In genomic region chr2:160510635-160511421, GRCm38 (mm10) we compare ENCODE assay signal across 12 mouse cellular contexts.
DNase-seq lines count a peak whose midpoint lies in the region; ATAC-seq and TF ChIP-seq lines count a peak whose summit lies in the region.
"Had no signal": no experiment of that assay in that cellular context is flagged by ENCODE, and none has a peak within 500 bp of the region (broad histone marks: within the 10 kb centered on the region; RNA-seq: fewer than 3 reads in every experiment).

No protein-coding gene starts in this region.

- ATAC-seq in intestine, embryonic 15.5 days, result peak; percentile 41; the same call in 1 of the 2 replicates
- no peak for ATAC-seq in intestine, postnatal 0 days
- peak; percentile 72; the same call in 1 of the 2 replicates for ATAC-seq in heart, embryonic 15.5 days (replicated peaks; ENCODE audit: insufficient number of reproducible peaks, insufficient read depth, low FRiP score, low read depth)
- no peak for ATAC-seq in midbrain, embryonic 16.5 days
- ATAC-seq in liver, embryonic 11.5 days (replicated peaks; ENCODE audit: low FRiP score), result no peak

- H3K27me3 ChIP-seq in intestine, embryonic 15.5 days (replicated peaks), result 0 out of 2 replicates have a peak, but pooled peaks cover 3% of the 10 kb centered on the region
- no peaks in the 10 kb centered on the region for H3K27me3 ChIP-seq in intestine, postnatal 0 days (replicated peaks; ENCODE audit: control insufficient read depth, insufficient read depth, low read length)
- peaks cover 11% of the 10 kb centered on the region; the same call in 1 of the 2 replicates for H3K27me3 ChIP-seq in heart, embryonic 15.5 days
- H3K27me3 ChIP-seq in midbrain, embryonic 16.5 days (ENCODE audit: control insufficient read depth, insufficient read depth, low read depth, low read length), result no peaks in the 10 kb centered on the region
- H3K27me3 ChIP-seq in liver, embryonic 11.5 days (replicated peaks; ENCODE audit: control insufficient read depth, insufficient read depth, low read length), result no peaks in the 10 kb centered on the region

- no peak for TF ChIP-seq CTCF in intestine, postnatal 0 days (IDR thresholded peaks at IDR 0.05; ENCODE audit: low read depth)
- no peak for TF ChIP-seq CTCF in brain, embryonic 14.5 days (IDR thresholded peaks at IDR 0.05; ENCODE audit: borderline replicate concordance, extremely low read depth, insufficient read depth, insufficient read length)

- no peaks in the 10 kb centered on the region for H3K9me3 ChIP-seq in intestine, embryonic 15.5 days
- no peaks in the 10 kb centered on the region for H3K9me3 ChIP-seq in intestine, postnatal 0 days (ENCODE audit: control insufficient read depth)
- H3K9me3 ChIP-seq in heart, embryonic 15.5 days (replicated peaks), result no peaks in the 10 kb centered on the region
- H3K9me3 ChIP-seq in midbrain, embryonic 16.5 days (replicated peaks; ENCODE audit: control insufficient read depth, low read length, poor library complexity, severe bottlenecking), result no peaks in the 10 kb centered on the region
- no peaks in the 10 kb centered on the region for H3K9me3 ChIP-seq in liver, embryonic 11.5 days (ENCODE audit: control insufficient read depth, low read length)
- H3K9me3 ChIP-seq: embryonic facial prominence, embryonic 13.5 days; neural tube, embryonic 15.5 days had no signal

- no peak for TF ChIP-seq POLR2A in brain, embryonic 14.5 days (IDR thresholded peaks at IDR 0.05; ENCODE audit: borderline replicate concordance, extremely low read depth, insufficient read depth, insufficient read length, poor library complexity, severe bottlenecking)

- H3K4me3 ChIP-seq in intestine, embryonic 15.5 days (replicated peaks), result no peak overlapping the region
- H3K4me3 ChIP-seq in intestine, postnatal 0 days (ENCODE audit: low read depth, low read length), result no peak overlapping the region
- H3K4me3 ChIP-seq in heart, embryonic 15.5 days, result no peak overlapping the region
- no peak overlapping the region for H3K4me3 ChIP-seq in midbrain, embryonic 16.5 days (ENCODE audit: low read depth, low read length)
- no peak overlapping the region for H3K4me3 ChIP-seq in liver, embryonic 11.5 days (ENCODE audit: low read depth, low read length)
- H3K4me3 ChIP-seq: embryonic facial prominence, embryonic 13.5 days; layer of hippocampus, adult 2 months; neural tube, embryonic 15.5 days had no signal

- H3K9ac ChIP-seq in intestine, embryonic 15.5 days, result no peak overlapping the region
- no peak overlapping the region for H3K9ac ChIP-seq in intestine, postnatal 0 days (ENCODE audit: low read depth, low read length)
- no peak overlapping the region for H3K9ac ChIP-seq in heart, embryonic 15.5 days
- H3K9ac ChIP-seq in midbrain, embryonic 16.5 days (ENCODE audit: low read depth, low read length), result no peak overlapping the region
- no peak overlapping the region for H3K9ac ChIP-seq in liver, embryonic 11.5 days (ENCODE audit: low read depth, low read length)
- H3K9ac ChIP-seq: embryonic facial prominence, embryonic 13.5 days; hindbrain, embryonic 14.5 days; neural tube, embryonic 15.5 days had no signal

- no peak overlapping the region for H3K27ac ChIP-seq in intestine, embryonic 15.5 days
- H3K27ac ChIP-seq in intestine, postnatal 0 days (ENCODE audit: low read depth, low read length), result no peak overlapping the region
- H3K27ac ChIP-seq in heart, embryonic 15.5 days, result peak overlapping the region; percentile 38
- H3K27ac ChIP-seq in midbrain, embryonic 16.5 days (ENCODE audit: low read length), result no peak overlapping the region
- H3K27ac ChIP-seq in liver, embryonic 11.5 days (ENCODE audit: low read depth, low read length), result no peak overlapping the region
- H3K27ac ChIP-seq: embryonic facial prominence, embryonic 13.5 days; hindbrain, embryonic 14.5 days; layer of hippocampus, adult 2 months; neural tube, embryonic 15.5 days had no signal

- DNase-seq in brain, embryonic 14.5 days (ENCODE audit: low read depth), result peak; percentile 76
- no peak for DNase-seq in liver, embryonic 11.5 days (ENCODE audit: low spot score)
- no peak for DNase-seq in cerebellum, postnatal 14 days
- DNase-seq in kidney, postnatal 10 days, result no peak

- no peak overlapping the region for H3K4me2 ChIP-seq in intestine, embryonic 15.5 days (replicated peaks)
- H3K4me2 ChIP-seq in intestine, postnatal 0 days (replicated peaks; ENCODE audit: low read depth), result no peak overlapping the region
- no peak overlapping the region for H3K4me2 ChIP-seq in heart, embryonic 15.5 days
- H3K4me2 ChIP-seq in midbrain, embryonic 16.5 days (ENCODE audit: low read length), result peak overlapping the region; percentile 13
- no peak overlapping the region for H3K4me2 ChIP-seq in liver, embryonic 11.5 days
- H3K4me2 ChIP-seq: embryonic facial prominence, embryonic 13.5 days; hindbrain, embryonic 14.5 days; neural tube, embryonic 15.5 days had no signal

- H3K4me1 ChIP-seq in intestine, embryonic 15.5 days (replicated peaks), result 0 out of 2 replicates have a peak, but pooled peaks cover 5% of the 10 kb centered on the region
- H3K4me1 ChIP-seq in intestine, postnatal 0 days (replicated peaks; ENCODE audit: control insufficient read depth, insufficient read depth, low read length), result no peaks in the 10 kb centered on the region
- H3K4me1 ChIP-seq in heart, embryonic 15.5 days (replicated peaks), result peaks cover 5% of the 10 kb centered on the region; the same call in 1 of the 2 replicates
- peaks cover 4% of the 10 kb centered on the region; the same call in 1 of the 2 replicates for H3K4me1 ChIP-seq in midbrain, embryonic 16.5 days (ENCODE audit: control insufficient read depth, insufficient read depth, low read length)
- H3K4me1 ChIP-seq in liver, embryonic 11.5 days (replicated peaks; ENCODE audit: control insufficient read depth, insufficient read depth, low read length), result no peaks in the 10 kb centered on the region

- WGBS in intestine, embryonic 15.5 days, result 55% methylated on average over 14 of the region's 14 CpGs
- 57% methylated on average over 14 of the region's 14 CpGs for whole genome bisulfite sequencing in intestine, postnatal 0 days
- 36% methylated on average over 14 of the region's 14 CpGs for WGBS in heart, embryonic 15.5 days
- WGBS in midbrain, embryonic 16.5 days, result 48% methylated on average over 14 of the region's 14 CpGs
- WGBS in liver, embryonic 11.5 days, result 60% methylated on average over 14 of the region's 14 CpGs

- no peaks in the 10 kb centered on the region for H3K36me3 ChIP-seq in intestine, embryonic 15.5 days
- H3K36me3 ChIP-seq in intestine, postnatal 0 days (ENCODE audit: control insufficient read depth, insufficient read depth), result no peaks in the 10 kb centered on the region
- H3K36me3 ChIP-seq in heart, embryonic 15.5 days, result no peaks in the 10 kb centered on the region
- H3K36me3 ChIP-seq in midbrain, embryonic 16.5 days (ENCODE audit: control insufficient read depth, insufficient read depth, low read length), result no peaks in the 10 kb centered on the region
- no peaks in the 10 kb centered on the region for H3K36me3 ChIP-seq in liver, embryonic 11.5 days (ENCODE audit: control insufficient read depth, insufficient read depth, low read length)
- H3K36me3 ChIP-seq: embryonic facial prominence, embryonic 13.5 days; neural tube, embryonic 15.5 days had no signal

Comparison
In these comparisons a context has a peak if more than half of its experiments do, and no peak if none do; other contexts are left out.
1. ATAC-seq: peak in intestine, embryonic 15.5 days (single experiment) and heart, embryonic 15.5 days (single experiment); none in intestine, postnatal 0 days (single experiment), midbrain, embryonic 16.5 days (single experiment) and liver, embryonic 11.5 days (single experiment).